Mouse (Mus musculus) left cerebral cortex, adult 8-10 months (tissue): Measurements from ENCODE around the gene Znrd1as. TPM values are rescaled to one million over a fixed set of nuclear protein-coding genes. Genes with fewer than 3 reads are reported as not detected.
"Not testable (repeated sequence)": the region's sequence is repeated elsewhere in the genome, so short reads cannot be mapped to it uniquely, and the experiment has no call there.

Experiments
- DNase-seq, 2 experiments: peaks; one replicate each; pipeline ENCODE4 v3.0.0; 2022; ENCODE audit warnings: low spot score in 2 of 2
- total RNA-seq, 4 experiments: library from RNA; stranded (reverse); gene quantifications; 2 replicates each; pipeline ENCODE4 v1.2.4; 2022

Znrd1as gene
- total RNA-seq, 4 experiments from 2014 or later = 4.7 to 7.3 (median 6.6) TPM

DNA sequence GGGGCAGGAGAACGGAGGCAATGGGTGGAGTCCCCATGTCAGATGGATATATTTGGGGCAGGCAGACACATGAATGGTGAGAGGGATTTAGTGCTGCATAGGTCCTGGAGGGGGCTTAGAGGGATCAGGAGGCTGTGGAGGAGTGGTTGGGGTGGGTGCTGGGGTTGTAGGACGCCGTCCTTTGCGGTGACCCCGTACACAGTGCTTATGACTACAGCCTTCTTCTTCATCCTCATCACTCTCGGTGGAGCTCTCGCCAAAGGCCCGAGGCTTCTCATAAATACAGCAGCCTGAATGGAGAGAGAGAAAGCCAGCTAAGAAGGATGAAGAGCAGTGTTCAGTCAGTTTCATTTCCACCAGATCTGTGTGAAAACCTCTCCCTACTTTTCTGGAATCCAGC is 9.1 kb upstream of the Znrd1as start:
- DNase-seq = no peak

DNA sequence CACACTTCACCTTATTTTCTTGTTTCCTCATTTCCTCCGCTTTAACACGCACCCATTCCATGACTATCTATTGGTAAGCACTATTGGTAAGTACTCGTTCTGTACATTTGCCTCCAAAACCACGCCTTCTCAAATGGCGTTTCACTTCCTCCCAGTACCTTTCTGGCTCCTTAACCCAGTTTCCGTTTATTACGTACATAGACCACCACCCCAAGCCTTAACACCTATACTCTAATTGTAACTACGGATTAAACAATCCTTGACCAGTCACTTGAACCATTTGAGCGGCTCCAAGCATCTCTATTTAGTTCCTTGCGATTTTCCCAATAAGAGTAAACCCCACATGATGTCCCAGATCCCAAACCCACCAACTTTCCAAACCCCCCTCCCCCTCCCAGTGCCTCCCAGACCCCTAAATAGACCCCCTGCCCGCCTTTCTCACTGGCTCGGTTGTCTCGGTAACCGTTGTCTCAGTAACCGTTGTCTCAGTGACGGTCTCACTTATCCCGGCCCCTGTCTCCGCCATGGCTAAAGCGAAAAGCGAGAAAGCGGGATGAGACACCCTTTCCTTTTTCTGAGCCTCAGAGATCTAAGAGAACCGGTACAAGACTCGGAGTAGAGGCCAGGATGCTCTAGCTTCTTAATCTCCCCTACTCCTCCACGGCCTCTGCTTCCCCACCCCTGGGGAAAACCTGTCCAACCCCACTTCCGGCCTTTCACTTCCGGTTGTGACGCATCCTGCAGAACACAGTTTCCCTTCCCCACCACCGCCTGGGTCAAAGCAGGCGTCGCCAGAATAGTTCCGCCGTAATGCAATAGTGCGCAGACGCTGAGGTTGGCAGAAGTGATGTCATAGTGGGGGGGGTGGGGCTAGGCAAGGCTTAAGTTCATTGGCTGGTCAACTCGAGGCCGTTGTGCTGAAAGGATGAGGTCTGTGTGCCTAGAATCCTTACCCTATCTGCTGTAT is 7.1 kb upstream of the Znrd1as start, which contains the start of gene Ppp1r11:
Ppp1r11 (minus strand) TSS at position 761 of the 967 bp plus-strand sequence.
- DNase-seq = peak; percentile 87 to 96

DNA sequence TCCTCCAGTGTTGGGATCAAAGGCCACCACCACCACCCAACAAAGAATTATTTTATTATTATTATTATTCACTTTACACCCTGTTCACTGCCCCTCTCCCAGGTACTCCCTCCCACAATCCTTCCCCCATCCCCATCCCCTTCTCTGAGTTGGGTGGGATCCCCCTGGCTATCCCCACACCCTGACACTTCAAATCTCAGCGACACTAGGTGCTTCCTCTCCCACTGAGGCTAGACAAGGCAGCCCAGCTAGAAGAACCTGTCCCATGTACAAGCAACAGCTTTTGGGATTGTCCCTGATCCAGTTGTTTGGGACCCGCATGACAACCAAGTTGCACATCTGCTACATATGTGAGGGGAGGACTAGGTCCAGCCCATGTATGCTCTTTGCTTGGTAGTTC is 5.8 kb upstream of the Znrd1as start:
- DNase-seq = no peak

DNA sequence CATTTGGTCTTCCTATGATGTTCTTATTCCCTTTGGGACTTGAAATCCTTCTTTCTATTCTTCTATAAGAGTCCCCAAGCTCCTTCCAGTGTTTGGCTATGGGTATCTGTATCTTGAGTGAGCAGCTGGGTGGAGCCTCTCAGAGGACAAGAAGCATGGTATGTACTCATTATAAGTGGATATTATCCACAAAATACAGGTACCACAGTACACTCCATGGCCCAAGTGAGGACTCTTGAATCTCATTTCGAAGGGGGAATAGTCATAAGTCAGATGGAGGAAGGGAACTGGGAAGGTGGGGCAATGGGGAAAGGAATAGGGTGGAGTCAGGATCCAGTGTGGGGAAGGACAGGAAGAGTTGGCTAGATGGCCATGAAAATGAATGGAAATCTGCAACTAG is 5.3 kb upstream of the Znrd1as start:
- no peak for DNase-seq

DNA sequence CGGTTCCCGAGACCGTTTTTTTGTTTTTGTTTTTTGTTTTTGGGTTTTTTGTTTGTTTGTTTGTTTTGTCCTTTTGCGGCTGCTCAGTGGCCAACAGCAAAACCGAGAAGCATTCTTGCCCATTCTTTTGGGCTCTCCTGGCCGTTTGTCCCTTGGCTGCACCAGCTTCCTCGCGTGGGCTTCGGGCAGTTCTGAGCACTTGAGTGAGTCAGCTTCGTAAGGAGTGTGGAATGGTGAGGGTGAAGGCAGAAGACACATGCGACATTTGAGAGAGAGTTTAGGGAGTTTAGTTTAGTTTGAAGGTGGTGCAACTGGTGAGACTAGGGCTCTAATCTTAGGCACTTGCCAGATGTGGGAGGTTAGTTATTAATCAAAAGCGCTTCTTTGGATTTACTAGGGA is 492 bp downstream of the Znrd1as start:
- DNase-seq = no peak

DNA sequence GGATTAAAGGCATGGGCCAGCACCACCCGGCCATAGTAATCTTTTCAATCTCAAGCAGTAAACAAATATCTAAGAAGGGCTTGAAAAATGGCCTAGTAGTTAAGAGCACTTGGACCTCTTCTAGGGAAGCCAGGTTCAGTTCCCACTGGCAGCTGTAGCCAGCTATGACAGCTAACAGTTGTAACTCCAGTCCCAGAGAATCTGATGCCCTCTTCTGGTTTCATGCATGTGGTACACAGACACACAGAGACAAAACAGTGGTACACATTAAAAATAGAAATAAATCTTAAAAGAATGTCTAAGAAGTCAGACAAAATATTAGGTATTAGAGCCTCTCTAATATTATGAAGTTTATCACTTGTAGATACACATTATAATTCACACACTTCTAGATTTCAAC is 2.7 kb downstream of the Znrd1as start:
- no peak for DNase-seq

DNA sequence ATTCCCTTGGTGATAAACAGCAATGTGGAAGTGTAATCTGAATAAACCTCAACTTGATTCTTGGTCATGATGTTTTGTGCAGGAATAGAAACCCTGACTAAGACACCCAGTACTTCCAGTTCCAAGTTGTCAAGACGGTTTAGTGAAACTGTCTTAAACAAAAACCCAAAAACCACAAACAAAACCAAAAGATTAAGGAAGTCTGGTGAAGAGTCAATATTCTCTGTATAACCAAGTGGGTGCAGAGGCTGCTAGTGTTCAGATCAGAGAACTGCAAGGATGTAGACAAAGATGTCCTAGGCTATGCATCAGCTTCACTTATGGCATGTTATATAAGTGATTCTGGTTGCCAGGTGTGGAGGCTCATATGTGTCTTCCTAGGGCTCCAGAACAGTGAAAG is 8.5 kb downstream of the Znrd1as start:
- no peak for DNase-seq

DNA sequence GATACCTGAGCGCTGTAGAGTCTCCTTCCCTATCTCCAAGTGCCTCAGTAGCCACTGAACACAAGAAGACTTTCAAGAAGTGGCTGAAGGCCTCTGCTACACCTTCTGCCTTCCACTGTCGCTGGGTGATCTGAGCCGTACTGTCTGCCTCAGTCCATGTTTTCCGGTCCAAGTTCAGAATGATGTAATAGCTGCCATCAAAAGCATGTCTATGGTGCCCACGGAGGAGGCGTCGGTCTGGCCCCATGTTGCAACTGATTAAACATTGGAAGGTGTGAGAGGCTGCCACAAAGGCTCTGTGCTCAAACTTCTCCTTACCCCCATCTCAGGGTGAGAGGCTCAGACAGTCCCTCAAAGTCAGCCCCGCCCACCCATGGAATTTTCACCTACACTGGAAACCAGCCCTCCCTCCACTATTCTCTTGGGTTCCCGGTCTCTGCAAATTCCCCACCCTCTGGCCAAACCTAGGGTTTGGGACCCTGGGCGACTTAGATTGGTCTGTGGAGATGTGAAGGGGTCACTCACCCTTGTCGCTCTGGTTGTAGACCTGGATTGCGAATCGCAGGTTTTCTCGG is 12.0 kb downstream of the Znrd1as start:
- no peak for DNase-seq

DNA sequence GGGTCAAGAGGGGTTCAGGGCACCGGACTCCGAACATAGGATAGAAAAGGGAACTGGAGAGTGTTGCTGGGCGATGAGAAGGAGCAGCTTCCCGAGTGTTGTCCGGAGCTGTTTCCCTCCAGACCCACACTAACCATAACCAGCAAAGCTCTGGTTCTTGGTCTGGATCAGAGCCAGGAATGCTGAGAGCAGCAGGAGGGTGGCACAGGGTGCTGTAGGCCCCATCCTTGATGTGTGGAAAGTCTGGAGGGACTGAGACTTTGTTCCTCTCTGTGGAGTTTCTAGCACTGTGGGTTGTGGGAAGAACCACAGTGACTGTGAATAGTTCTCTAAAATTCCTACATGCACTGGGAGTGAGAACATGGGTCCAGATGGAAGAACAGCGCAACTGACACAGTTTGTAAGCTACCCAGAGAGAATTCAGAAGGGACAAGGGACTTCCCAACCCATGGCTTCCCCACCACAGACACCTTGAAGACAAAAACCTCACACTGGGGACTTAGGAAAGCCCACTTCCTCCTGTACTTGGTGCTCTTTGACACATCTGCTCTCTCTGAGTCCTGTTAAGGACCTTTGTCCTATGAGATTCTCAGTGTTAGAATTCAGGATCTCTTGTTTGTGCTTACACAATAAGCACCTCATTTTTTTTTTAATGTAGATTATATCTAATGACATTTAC is 12.9 kb downstream of the Znrd1as start:
- DNase-seq = no peak

DNA sequence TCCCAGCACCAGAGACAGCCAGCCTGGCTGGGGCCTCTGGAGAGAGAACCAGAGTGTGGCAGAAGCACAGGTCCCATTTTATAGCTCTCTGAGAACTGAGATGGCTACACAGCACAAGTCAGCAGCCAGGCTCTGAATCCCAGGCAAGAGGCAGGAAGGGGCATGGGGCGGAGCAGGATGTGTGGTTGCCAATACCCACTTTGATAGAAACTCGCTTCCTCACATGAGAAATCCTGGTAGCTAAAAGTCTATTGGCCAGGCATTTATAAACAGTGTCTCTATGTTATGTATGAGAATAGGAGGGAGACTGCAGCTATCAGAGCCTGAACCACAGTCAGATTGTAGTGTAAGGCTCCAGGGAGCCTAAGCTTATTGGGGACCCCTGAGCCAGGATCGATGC is 14.4 kb downstream of the Znrd1as start:
- no peak for DNase-seq

DNA sequence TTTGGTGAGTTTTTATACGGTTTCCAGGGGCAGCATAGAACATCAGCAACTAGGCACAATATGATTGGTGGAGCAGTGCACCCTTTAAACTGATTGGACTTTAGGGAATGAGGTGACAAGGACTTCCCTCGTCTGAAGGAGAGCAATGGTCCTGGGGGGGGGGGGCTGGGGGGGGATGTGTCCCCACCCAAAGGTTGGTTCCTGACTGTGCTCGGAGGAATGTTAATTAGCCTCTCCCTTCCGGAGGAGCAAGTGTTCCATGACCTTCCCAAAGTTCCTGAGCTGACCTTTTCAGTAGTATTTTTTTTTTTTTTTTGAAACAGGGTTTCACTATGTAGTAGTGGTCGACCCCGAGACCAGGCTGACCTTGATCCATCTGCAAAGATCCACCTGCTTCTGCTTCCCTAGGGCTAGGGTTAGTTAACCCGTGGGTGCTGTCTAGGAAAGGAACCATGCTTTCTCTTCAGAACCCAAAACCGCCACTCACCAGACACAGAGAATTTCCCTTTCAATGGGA is 14.9 kb downstream of the Znrd1as start:
- no peak for DNase-seq

DNA sequence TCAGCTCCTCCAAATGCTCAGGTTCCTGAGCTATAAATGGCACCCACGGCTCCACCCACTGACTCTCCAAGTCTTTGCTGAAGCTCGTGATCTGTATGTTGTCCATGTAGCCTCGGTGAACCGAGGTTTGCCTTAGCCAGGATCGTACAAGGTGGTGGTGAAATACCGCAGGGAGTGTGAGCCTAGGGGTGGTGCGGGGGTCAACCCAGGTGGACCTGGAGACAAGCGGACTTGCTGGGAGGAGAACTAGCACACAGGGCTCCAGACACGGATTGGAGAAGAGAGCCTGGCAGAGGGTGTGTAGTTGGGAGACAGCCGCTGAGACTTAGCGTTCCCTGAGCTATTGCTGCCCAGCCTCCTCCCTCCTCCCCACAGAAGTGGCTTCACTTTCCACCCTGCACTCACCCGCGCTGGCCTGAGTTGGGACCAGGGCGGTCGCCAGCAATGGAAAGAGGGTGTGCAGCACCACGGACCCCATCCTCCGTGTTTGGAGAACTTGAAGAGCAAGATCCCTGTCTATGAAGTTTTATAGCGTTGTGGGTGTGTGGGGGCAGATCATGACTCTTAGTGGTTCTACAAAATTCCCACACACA is 22.9 kb downstream of the Znrd1as start, which contains the start of gene 2410137M14Rik:
2410137M14Rik (minus strand) TSS at position 17 of the 593 bp plus-strand sequence.
- DNase-seq = peak; percentile 27 to 37

DNA sequence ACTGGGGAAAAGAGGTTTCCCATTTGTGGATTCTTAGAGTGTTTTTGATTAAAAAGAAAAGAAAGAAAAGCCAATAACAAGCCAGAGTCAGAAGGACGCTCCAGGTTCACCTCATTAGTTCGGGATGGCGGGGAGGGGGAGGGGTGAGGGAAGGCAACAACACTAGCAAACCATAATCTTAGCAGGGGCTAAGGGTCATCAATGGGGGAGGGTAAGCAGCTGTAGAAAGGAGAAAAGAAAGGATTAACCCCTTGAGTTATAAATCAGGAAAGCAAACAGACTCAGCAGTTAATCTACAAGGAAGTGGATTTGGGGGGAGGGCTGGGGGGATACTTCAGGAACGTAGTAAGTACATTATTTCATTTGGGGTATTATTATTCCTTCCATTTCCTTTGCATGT is 23.5 kb downstream of the Znrd1as start:
- DNase-seq = no peak

DNA sequence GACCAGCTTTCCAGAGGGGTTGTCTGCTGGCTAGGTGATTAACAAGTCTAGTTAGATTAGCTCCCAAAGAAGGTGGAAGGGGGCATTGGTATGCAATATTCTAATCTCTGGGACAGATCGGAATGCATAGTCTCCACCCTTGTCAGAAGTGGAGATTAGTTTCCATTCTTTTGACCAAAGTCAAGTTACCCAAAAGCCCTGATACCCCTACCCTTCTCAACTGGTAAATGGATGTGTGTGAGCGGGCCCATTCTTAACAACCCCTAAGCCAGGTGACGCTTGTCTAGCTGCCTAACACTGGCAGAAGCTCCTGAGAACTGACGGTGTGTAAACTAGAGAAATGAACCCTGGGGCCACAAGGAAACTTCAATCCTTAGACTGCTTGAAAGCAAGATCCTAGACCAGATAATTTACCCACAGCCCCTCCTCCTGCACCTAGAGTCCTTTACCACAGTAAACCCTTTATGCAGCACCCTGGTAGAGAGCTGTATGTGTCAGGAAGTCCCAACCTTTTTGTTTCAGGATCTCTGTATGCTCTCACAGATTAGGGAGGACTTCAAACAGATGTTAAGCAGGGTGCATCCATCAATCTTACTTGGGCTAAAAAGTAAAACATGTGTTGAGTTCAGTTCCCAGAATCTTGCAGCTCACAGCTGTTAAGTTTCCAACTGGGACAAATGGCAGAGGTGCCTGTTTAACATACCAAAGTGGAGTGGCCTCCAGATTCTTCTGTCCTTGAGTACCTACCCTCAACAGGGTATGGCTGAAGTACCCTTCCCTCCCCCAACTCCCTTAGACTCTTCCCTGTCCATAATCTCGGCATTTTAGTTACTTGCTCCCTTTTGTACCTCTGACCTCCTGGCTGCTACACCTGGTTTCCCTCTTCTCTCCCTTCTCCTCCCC is 24.1 kb downstream of the Znrd1as start:
- no peak for DNase-seq

DNA sequence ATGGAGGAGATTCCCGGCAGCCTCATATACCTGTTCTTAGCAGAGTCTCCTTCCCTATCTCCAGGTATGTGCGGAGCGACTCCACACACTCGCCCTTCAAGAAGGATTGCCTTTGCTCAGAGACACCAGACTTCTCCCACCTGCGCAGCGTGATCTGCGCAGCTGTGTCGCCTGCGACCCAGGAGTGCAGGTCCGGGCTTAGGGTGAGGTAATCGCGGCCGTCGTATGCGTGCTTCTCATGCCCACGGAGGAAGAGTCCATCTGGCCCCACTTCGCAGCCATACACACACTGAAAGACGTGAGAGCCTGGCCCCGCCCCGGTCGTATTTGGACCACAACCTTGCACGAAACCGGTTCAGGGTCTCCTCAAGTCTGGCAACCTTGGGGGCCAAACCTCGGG is 30.1 kb downstream of the Znrd1as start:
- no peak for DNase-seq

DNA sequence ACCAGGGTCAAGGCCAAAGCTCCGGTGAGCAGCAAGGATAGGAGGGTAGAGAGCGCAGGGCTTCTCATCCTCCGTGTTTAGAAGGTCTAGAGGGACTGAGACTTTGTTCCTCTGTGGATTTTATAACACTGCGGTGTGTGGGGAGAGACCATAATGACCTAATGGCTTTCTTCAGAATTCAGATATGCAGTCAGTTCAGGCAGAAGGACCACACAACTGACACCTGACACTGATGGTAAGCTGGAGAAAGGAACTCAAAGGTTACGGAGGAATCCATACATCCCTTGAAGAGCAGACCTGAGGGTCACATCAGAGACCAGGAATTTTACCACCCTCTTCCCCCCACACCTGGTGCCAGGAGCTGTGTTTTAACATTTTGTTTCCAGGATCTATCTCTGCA is 31.0 kb downstream of the Znrd1as start, which contains the start of gene H2-M5:
H2-M5 (minus strand) TSS at position 101 of the 400 bp plus-strand sequence.
- DNase-seq = no peak

DNA sequence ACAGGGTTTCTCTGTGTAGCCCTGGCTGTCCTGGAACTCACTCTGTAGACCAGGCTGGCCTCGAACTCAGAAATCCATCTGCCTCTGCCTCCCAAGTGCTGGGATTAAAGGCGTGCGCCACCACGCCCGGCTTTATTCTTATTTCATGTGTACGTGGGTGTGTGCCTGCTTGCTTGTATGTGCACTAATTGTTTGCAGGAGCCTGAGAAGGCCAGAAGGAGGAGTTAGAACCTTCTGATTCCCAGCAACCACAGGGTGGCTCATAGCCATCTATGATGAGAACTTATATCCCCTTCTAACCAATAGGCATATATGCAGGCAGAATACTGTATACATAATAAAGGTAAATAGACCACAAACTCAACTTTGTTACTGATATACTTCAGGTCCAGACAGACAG is 32.2 kb downstream of the Znrd1as start:
- not testable (repeated sequence) for DNase-seq

DNA sequence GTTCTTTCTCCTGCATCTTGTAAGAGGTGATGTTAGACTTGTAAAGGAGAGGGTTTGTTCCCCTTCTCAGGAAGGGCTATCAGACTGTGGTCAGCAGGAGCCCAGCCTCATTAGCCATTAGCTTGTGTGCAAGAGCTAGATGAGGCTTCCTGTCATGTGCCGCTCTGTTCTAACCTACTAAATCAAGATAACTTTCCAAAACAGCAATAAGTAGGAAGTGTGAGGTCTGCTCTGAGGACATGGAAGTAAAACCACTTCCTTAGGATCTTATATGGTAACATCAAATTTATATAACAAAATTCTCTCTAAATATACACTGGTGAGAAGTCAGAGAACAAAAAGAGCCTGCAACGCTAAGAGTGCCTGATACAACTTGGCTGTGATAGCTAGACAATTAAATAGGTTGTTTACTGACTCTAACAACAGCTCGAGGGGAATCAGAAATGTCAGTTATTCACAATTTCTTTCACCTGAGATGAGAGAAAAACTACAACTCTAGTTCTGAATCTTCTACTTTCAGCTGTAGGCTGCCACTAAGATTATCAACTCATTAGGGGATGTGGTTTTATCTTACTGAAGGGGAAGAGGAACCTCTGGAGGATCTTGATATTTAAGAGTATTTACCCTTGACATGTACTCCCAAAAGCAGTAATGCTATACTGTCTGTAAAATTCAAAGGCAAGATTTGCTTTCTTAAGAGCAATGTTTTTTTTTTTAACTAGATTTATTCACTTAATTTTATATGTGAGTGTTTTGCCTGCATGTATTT is 34.1 kb downstream of the Znrd1as start:
- no peak for DNase-seq

DNA sequence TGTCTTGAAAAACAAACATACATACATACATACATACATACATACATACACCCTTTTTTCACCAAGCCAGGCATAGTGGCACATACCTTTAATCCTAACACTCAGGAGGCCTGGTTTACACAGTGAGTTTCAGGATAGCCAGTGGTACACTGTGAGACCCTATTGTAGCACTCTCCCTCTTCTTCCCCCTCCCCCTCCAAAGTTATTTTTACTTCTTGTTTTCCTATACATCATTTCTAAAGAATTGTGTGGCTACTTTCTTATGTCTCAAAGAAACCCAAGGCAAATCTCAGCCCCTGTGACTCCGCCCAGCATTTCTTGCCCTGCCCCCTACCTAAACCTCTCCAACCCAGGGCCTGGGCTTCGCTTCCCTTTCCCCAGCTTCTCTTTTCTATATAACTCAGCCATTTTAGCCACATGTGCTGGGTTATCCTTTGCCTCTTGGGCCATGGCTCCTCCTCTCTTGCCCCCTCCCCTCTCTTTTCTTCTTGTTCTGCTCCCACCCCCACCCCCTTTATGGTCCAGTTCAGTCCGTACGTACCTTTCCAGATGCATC is 35.5 kb downstream of the Znrd1as start:
- DNase-seq = no peak
